Mouse (Mus musculus) lung, postnatal 10 days (tissue): ENCODE measurements around the gene Snx25.

Experiments used
- DNase-seq: peaks from one replicate; pipeline ENCODE4 v3.0.0; 2021

Gene Snx25

DNA sequence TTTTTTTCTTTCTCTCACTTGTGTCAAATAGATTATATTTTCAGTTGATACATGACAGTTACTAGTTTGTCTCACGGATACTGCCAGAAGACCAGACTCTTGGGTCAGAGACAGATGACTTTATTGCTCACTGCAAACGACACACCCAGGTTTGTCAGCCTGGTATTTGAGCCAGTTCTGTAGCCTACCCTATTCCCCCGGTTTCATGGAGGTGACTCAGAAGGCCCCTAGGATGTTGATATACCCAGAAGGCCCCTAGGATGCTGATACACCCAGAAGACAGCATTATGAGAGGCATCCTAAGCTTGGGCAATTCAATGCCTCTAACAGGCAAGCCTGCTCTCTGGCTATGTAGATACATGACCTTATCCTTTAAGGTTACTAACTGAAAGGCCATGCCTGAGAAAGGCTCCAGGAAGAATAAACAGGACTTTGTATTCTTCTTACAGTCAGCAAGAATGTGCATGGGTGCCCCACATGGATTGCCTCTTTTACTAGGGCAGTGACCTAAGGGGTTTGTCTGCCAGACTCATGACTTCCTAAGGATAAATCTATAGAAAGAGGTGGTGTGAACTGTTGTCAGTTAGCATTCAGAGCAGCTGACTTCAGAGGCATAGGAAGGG, 144.8 kb downstream of the Snx25 start:
- DNase-seq = no peak

DNA sequence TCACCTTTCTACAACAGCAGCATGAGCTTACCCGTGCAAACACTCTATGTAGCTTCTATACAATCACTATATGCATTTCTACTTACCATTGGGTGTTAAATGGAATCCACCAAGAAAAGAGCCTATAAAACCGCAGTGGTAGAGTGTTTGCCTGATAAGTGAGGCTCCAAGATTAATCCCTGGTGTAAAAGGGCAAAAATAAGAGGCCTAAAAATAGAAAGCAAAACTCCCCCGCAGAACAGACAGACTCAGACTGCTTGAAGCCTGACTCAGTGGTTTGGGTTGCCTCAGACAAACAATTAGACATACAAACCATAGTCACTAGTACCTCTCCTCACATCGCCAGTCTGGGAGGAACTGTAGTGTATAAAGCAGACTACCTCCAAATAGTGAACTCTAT, 146.4 kb downstream of the Snx25 start, which contains the start of gene Ankrd37:
Ankrd37 (minus strand) TSS at position 112 of the 400 bp plus-strand sequence.
- DNase-seq = no peak

DNA sequence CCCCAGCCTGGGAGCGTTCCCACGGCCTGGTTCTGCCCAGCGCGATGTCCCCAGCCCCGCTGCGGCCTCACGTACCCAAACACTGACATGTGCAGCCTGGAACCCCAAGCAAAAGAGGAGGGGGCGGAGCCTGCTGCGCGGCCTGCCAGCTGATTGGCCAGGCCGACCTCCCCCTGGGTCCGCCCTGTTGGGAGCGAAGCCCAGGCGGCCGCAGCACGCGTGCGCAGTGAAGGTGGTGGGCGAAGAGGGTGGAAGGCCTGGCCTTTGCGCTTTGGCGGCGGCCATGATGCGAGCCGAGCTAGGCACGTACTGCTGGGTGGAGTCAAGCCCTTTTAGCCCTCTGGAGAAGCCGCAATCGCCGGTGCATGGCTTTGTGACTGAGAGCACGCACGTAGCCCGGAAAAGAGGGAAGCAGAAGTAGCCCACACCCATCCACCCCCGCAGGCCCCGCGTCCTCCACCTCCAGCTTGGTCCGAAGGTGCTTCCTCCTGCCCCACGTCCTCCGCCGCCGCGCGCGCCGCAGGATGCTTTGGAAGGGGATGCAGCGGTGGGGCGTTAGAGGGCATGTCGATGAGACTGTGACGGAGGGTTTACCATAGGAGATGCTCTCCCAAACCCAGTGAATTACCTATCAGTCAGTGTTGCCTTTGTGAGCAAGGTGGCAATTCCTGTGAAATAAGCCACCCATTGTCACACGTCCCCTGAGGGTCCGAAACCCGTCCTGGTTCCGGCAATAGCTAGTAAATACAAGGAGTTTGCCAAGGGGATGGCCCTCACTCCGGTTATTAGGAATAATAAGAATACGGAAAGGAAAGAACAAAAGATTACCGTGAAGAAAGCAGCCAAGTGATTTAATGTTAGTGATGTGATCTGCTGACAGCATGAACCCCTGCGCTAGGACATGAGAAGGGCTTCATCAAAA, 151.9 kb downstream of the Snx25 start:
- DNase-seq = peak; percentile 99

DNA sequence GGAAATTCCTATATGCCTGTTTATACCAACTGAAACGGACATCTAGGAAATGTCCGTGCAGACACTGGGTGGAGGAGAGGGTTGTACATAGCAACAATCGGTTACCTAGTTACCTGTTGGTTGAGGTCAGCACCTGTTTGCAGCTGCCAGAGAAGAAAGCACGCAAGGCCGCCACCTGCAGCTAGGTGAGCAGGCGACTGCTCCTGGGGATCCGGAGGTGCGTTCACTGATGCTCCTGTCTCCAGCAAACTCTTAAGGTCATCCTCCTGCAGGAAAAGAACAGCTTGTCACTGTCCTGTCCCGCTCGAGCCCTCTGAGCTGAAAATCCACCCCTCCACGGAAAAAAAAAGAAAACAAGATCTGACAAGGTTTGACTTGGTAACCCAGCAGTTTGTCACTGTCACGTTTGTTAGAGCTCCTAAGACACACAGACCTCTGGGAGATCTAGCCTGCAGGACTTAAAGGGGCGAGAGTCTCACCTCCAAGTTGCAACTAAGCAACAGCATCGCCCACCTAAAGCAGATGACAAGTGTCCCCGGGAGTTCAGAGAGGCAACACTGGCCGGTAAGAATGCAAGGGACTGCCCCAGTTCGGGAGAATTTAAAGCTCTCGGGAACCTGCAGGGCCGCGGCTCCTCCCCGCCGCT, 152.7 kb downstream of the Snx25 start, which contains the start of gene Lrp2bp:
Lrp2bp (plus strand) TSS at position 166 of the 646 bp plus-strand sequence.
- peak; percentile 40 for DNase-seq

DNA sequence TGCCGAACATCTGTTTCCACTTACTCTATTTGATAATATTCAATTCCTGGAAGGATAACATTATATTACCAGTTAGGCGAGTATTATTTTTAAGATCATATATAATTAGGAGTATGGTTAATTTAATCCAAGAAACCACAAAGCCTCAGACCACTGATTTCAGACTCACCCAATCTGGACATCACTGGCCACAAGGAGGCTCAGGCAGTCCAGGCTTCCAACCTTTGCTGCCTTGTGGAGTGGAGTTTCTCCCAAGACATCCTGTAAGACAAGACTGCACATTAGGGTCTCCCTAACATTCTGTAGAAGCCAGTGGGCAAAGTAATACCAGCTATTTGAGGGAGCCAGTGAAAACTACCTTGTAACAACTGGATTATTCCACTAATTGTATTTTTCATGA, 153.7 kb downstream of the Snx25 start:
- peak; percentile 17 for DNase-seq

DNA sequence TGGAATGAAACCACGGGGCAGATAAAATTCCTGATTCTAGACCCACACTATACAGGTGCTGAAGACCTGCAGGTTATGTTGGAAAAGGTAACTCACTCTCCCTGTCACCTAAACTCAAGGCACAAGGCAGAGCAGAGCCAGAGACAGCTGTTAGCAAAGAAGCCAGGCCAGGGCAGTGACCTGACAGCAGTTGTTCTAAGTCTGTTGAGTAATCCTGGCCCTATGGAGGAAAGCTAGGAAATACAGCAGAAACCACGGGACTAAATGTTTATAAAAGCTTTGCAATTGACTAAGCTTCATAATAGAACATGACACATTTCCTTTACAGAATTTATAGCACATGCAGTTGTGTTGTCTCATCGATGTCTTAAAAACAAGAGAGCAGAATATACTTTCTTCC, 156.4 kb downstream of the Snx25 start:
- no peak for DNase-seq

DNA sequence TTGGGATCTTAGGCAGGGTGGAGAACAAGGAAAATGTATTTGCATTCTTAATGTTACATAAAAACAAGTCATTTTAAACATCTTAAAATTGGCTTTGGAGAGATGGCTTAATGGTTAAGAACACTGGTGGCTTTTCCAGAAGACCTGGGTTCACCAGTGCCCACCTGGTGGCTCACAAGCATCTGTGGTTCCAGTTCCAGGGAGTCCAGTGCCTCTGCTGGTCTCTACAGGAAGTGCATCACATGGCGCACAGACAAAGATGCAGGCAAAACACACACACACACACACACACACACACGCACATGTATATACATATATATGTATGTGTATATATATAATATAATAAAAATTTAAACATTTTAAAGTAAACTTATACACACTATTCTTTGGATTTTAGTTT, 157.8 kb downstream of the Snx25 start:
- DNase-seq = peak; percentile 18

DNA sequence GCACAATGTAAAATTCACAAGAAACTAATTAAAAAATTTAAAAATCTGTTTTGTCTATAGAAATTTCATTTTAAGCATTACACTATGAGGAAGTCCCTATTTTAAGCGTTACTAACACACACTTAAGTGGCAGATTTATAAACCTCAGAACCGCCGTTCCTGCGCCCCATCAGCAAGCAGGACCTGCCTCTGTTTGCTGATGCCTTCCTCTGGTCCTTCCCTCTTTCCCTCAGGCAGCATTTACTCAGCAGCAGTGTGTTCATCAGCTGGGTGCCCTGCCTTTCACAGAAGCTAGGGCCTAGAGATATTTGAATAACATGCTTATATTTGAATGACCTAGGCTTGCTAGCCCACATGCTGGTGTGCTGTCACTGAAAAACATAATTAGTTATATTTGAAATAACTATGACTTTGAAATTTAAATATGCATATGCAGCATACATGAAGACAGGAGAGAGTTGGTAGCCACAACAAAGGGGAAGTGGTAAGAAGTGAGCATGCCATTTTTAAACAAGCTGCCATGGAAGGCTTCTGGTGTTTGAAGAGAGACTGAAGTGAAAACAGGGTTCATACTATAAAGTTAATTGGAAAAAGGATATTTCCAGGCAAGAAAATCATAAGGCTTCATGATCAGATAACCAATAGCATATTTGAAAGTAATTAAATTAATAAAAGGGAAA, 161.2 kb downstream of the Snx25 start:
- no peak for DNase-seq

DNA sequence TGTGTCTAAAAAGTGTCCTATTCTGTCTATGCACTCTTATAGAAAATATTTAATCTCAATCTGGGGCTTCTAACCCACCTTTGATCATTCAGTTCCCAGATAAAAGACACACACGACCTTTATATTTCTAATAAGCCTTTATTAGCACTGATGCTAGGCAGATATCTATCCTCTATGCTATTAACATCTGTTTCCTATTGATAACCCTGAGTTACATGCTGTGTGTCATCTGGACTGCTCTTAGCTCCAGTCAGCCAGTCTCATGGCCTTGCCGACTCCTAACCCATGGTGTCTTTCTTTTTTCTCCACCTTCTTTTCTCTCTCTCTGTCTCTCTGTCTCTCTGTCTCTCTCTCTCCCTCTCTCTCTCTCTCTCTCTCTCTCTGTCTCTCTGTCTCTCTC, 163.8 kb downstream of the Snx25 start:
- no peak for DNase-seq

DNA sequence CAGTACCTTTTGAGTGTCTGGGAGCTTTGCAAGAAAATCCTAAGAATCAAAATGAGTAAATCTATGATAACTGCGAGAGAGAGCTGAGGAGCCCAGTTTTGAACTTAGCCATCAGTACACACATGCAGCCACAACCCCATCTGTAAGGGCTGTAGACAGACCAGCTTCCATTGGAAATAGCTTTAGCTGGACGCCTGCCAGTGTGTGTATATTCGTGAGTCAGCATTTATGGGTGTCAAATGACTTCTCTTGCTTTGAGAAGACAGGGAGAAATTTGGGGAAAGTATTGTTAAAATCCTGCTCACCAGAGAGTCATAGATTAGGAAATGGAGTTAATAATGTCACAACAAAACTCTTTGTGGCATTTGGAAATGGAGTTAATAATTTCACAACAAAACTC, 165.3 kb downstream of the Snx25 start:
- no peak for DNase-seq
